Mouse (Mus musculus): ENCODE results near the gene Rps16. TPM values are rescaled to one million over a fixed set of nuclear protein-coding genes. Genes with fewer than 3 reads are reported as not detected.

Gene Rps16
- polyA plus RNA-seq, 1 experiment, result 6,019 TPM

DNA sequence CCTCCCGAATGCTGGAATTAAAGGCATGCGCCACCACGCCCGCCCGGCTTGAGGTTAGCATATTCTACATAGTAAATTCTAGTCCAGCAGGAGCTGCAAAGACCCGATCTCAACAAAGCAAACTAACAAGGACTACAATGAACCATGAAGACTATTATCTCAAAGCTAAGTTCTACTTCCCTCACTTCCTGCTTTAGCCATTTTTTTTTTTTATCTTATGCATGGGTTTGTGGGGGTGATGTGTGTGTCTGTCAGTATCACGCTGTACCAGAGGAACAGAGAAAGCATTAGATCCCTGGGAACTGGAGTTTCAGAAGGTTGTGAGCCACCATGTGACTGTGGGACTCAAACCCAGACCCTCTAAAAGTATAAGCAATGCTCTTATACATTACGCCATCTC, 25.2 kb upstream of the Rps16 start:
- Histone ChIP-seq H3K79me3 (ENCODE audit: low read depth) (no peaks in the 10 kb centered on the region), H3K27me3 (ENCODE audit: control insufficient read depth, insufficient read depth, insufficient read length) (no peaks in the 10 kb centered on the region), H3K36me3 (ENCODE audit: control insufficient read depth, insufficient read depth) (peaks cover 71% of the 10 kb centered on the region), H3K4me3 (ENCODE audit: insufficient read depth, poor library complexity, severe bottlenecking) (no peak overlapping the region), H3ac (ENCODE audit: control insufficient read depth, insufficient read length, low read depth) (no peak overlapping the region), H3K79me2 (ENCODE audit: control insufficient read depth, insufficient read depth) (no peaks in the 10 kb centered on the region)
- TF ChIP-seq CTCF (IDR thresholded peaks at IDR 0.05; ENCODE audit: control insufficient read depth, insufficient read depth, insufficient read length) (no peak), MAX (IDR thresholded peaks at IDR 0.05) (no peak), FOSL1 (IDR thresholded peaks at IDR 0.05; ENCODE audit: insufficient read depth, low read length, poor library complexity, severe bottlenecking) (no peak), MYOG (IDR thresholded peaks at IDR 0.05; ENCODE audit: control insufficient read depth, extremely low read depth, insufficient read length) (no peak), CEBPB (IDR thresholded peaks at IDR 0.05; ENCODE audit: low read depth) (no peak), MYOD1 (IDR thresholded peaks at IDR 0.05; ENCODE audit: control insufficient read depth, insufficient read length, low read depth) (no peak), USF1 (IDR thresholded peaks at IDR 0.05; ENCODE audit: low read depth) (no peak)

DNA sequence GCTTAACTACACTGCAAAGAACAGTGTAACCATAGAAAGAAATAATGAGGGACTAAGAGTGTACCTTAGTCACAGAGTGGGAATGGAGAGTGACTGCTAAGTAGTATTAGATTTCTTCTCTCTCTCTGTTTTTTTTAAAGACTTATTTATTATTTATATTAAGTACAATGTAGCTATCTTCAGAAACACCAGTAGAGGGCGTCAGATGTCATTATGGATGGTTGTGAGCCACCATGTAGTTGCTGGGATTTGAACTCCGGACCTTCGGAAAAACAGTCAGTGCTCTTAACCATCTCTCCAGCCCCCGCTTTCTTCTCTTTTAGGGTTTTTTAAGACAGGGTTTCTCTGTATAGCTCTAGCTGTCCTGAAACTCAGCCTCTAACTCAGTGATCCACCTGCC, 24.0 kb upstream of the Rps16 start:
- TF ChIP-seq CTCF (IDR thresholded peaks at IDR 0.05; ENCODE audit: control insufficient read depth, insufficient read depth, insufficient read length) (no peak), CEBPB (IDR thresholded peaks at IDR 0.05; ENCODE audit: low read depth) (no peak), MAX (IDR thresholded peaks at IDR 0.05) (no peak), USF1 (IDR thresholded peaks at IDR 0.05; ENCODE audit: low read depth) (no peak), FOSL1 (IDR thresholded peaks at IDR 0.05; ENCODE audit: insufficient read depth, low read length, poor library complexity, severe bottlenecking) (no peak), MYOD1 (IDR thresholded peaks at IDR 0.05; ENCODE audit: control insufficient read depth, insufficient read length, low read depth) (no peak), MYOG (IDR thresholded peaks at IDR 0.05; ENCODE audit: control insufficient read depth, extremely low read depth, insufficient read length) (no peak)
- Histone ChIP-seq H3ac (ENCODE audit: control insufficient read depth, insufficient read length, low read depth) (no peak overlapping the region), H3K4me3 (ENCODE audit: insufficient read depth, poor library complexity, severe bottlenecking) (no peak overlapping the region), H3K36me3 (ENCODE audit: control insufficient read depth, insufficient read depth) (peaks cover 72% of the 10 kb centered on the region), H3K27me3 (ENCODE audit: control insufficient read depth, insufficient read depth, insufficient read length) (no peaks in the 10 kb centered on the region), H3K79me2 (ENCODE audit: control insufficient read depth, insufficient read depth) (peaks cover 4% of the 10 kb centered on the region), H3K79me3 (ENCODE audit: low read depth) (no peaks in the 10 kb centered on the region)

DNA sequence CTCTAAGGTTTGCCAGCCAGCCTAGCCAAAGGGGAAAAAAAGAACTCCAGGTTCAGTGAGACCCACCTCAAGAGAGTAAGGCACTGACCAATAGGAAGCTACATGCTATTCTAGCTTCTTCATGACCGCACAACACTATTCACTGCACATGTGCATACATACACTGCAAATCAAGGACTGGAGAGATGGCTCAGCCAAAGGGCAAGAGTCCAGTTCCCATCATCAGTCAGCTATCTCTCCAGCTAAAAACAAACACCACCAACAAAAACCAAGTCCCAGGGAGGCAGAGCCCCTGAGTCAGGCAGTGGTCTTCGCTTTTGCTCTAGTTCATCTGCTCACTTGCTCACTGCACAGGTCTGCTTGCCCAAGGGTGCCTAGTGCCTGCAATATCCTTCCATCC, 22.2 kb upstream of the Rps16 start:
- Histone ChIP-seq H3K36me3 (ENCODE audit: control insufficient read depth, insufficient read depth) (peaks cover 56% of the 10 kb centered on the region), H3ac (ENCODE audit: control insufficient read depth, insufficient read length, low read depth) (no peak overlapping the region), H3K79me2 (ENCODE audit: control insufficient read depth, insufficient read depth) (peaks cover 22% of the 10 kb centered on the region), H3K27me3 (ENCODE audit: control insufficient read depth, insufficient read depth, insufficient read length) (no peaks in the 10 kb centered on the region), H3K4me3 (ENCODE audit: insufficient read depth, poor library complexity, severe bottlenecking) (no peak overlapping the region), H3K79me3 (ENCODE audit: low read depth) (peaks cover 11% of the 10 kb centered on the region)
- TF ChIP-seq FOSL1 (IDR thresholded peaks at IDR 0.05; ENCODE audit: insufficient read depth, low read length, poor library complexity, severe bottlenecking) (no peak), CTCF (IDR thresholded peaks at IDR 0.05; ENCODE audit: control insufficient read depth, insufficient read depth, insufficient read length) (no peak), MYOG (IDR thresholded peaks at IDR 0.05; ENCODE audit: control insufficient read depth, extremely low read depth, insufficient read length) (no peak), CEBPB (IDR thresholded peaks at IDR 0.05; ENCODE audit: low read depth) (no peak), USF1 (IDR thresholded peaks at IDR 0.05; ENCODE audit: low read depth) (no peak), MAX (IDR thresholded peaks at IDR 0.05) (no peak), MYOD1 (IDR thresholded peaks at IDR 0.05; ENCODE audit: control insufficient read depth, insufficient read length, low read depth) (no peak)

DNA sequence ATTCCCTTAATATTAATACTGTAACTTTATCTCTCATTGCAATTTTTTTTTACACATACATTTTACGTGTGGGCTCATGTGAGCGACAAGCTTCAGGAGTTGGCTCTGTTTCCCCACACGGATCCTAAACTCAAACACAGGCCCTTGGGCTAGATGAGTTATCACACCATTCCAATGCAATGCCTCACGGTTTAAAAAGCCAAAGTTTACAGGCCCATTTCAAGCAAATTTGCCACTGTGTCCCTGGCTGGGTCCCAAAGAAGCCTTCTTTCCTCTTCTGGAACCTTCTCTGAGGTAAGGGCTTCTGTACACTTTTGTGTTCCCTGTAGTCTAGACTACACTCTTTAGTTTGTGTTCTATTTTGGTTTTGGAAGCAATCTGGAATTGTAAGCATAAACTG, 15.9 kb upstream of the Rps16 start:
- Histone ChIP-seq H3K36me3 (ENCODE audit: control insufficient read depth, insufficient read depth) (peaks cover 31% of the 10 kb centered on the region), H3K79me2 (ENCODE audit: control insufficient read depth, insufficient read depth) (peaks cover 75% of the 10 kb centered on the region), H3ac (ENCODE audit: control insufficient read depth, insufficient read length, low read depth) (no peak overlapping the region), H3K4me3 (ENCODE audit: insufficient read depth, poor library complexity, severe bottlenecking) (no peak overlapping the region), H3K27me3 (ENCODE audit: control insufficient read depth, insufficient read depth, insufficient read length) (no peaks in the 10 kb centered on the region), H3K79me3 (ENCODE audit: low read depth) (peaks cover 56% of the 10 kb centered on the region)
- TF ChIP-seq CTCF (IDR thresholded peaks at IDR 0.05; ENCODE audit: control insufficient read depth, insufficient read depth, insufficient read length) (no peak), MYOG (IDR thresholded peaks at IDR 0.05; ENCODE audit: control insufficient read depth, extremely low read depth, insufficient read length) (no peak), MAX (IDR thresholded peaks at IDR 0.05) (no peak), USF1 (IDR thresholded peaks at IDR 0.05; ENCODE audit: low read depth) (no peak)

DNA sequence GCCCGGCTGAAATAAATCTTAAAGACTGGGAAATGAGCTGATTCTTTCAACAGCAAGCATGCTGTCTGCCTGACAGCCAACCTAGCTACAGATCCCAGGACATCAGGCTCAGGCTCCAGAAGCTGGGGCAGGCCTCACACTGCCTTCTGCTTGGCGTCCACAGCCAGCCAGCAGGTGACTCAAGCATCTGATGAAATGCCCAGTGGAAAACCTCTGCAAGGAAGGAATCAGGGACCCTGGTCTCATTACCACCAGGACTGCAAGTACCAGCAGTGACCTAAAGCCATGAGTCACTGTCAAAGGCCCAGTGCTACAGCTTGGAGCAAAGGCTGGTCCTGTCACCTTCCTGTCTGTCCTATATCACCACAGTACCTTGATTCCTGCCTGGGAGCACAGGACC, 15.0 kb upstream of the Rps16 start:
- Histone ChIP-seq H3K36me3 (ENCODE audit: control insufficient read depth, insufficient read depth) (peaks cover 25% of the 10 kb centered on the region), H3K4me3 (ENCODE audit: insufficient read depth, poor library complexity, severe bottlenecking) (no peak overlapping the region), H3K79me2 (ENCODE audit: control insufficient read depth, insufficient read depth) (peaks cover 75% of the 10 kb centered on the region), H3ac (ENCODE audit: control insufficient read depth, insufficient read length, low read depth) (no peak overlapping the region), H3K79me3 (ENCODE audit: low read depth) (peaks cover 56% of the 10 kb centered on the region), H3K27me3 (ENCODE audit: control insufficient read depth, insufficient read depth, insufficient read length) (no peaks in the 10 kb centered on the region)
- TF ChIP-seq CEBPB (IDR thresholded peaks at IDR 0.05; ENCODE audit: low read depth) (no peak), MAX (IDR thresholded peaks at IDR 0.05) (no peak), MYOG (IDR thresholded peaks at IDR 0.05; ENCODE audit: control insufficient read depth, extremely low read depth, insufficient read length) (no peak), USF1 (IDR thresholded peaks at IDR 0.05; ENCODE audit: low read depth) (no peak), CTCF (IDR thresholded peaks at IDR 0.05; ENCODE audit: control insufficient read depth, insufficient read depth, insufficient read length) (no peak), FOSL1 (IDR thresholded peaks at IDR 0.05; ENCODE audit: insufficient read depth, low read length, poor library complexity, severe bottlenecking) (no peak), MYOD1 (IDR thresholded peaks at IDR 0.05; ENCODE audit: control insufficient read depth, insufficient read length, low read depth) (no peak)
